Mouse (Mus musculus): ENCODE data around the gene Birc5. TPM values are rescaled to one million over a fixed set of nuclear protein-coding genes. Genes with fewer than 3 reads are reported as not detected.

Birc5 gene
- polyA plus RNA-seq, 1 experiment from 2014 or later = 340 TPM

DNA sequence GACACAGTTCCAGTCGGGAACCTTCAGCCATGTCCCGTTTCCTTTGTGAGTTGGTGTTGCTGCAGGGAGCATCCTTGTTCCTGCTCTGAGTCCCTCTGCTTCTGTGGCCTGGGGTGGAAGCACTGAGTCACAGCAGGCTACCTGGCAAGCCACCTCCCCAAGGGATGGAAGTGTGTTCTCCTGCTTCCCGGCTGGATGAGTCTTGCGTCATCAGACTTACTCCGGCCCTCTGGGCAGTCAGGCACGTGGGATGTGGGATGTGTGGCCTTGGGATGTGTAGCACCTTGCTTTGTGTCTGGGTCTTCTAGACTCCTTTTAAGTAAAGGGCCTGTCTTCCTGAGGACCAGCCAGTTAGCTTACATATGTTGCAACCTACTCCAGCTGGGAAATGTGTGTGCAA is 30.6 kb downstream of the Birc5 start:
- no peak overlapping the region for H3K27ac ChIP-seq (ENCODE audit: low read depth)
- no peak overlapping the region for H3K4me3 ChIP-seq (ENCODE audit: low read depth, low read length)
- H3K27me3 ChIP-seq (replicated peaks; ENCODE audit: control insufficient read depth, insufficient read depth, low read length) = no peaks in the 10 kb centered on the region
- DNase-seq (ENCODE audit: low spot score) = no peak
- no peak overlapping the region for H3K4me2 ChIP-seq (ENCODE audit: low read length)
- no peaks in the 10 kb centered on the region for H3K36me3 ChIP-seq (ENCODE audit: control insufficient read depth, insufficient read depth, low read length)
- no peaks in the 10 kb centered on the region for H3K9me3 ChIP-seq (ENCODE audit: control insufficient read depth, low read length)
- WGBS = 82% methylated on average over 6 of the region's 6 CpGs
- no peak for ATAC-seq (replicated peaks; ENCODE audit: low FRiP score, low TSS enrichment, low read depth)
- no peak overlapping the region for H3K9ac ChIP-seq (ENCODE audit: low read length)
- peaks cover 29% of the 10 kb centered on the region for H3K4me1 ChIP-seq (replicated peaks; ENCODE audit: control insufficient read depth, insufficient read depth, low read length)

DNA sequence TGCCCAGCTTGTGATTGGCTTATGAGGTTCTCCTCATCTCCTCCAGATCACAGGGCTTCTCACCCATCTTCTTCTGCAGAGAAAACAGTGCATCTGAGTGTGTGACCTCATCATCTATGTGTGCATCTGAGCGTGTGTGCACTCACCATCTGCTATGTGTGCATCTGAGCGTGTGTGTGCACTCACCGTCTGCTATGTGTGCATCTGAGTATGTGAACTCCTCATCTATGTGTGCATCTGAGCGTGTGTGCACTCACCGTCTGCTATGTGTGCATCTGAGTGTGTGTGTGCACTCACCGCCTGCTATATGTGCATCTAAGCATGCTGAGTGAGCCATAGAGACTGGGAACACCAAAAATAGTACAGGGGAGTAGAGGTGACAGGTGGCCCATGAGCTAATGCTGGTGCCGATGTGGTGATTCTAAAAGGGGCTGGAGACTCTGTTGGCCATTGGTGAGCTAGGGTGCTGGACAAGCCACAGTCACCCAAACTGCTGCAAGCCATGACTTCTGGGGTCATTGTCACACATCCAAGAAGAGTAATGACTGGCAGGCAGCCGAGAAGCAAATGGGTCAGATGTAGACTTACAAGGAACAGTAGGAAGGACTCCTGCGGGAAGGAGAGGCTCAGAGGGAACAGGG is 31.4 kb downstream of the Birc5 start:
- ATAC-seq (replicated peaks; ENCODE audit: low FRiP score, low TSS enrichment, low read depth) = no peak
- H3K4me1 ChIP-seq (replicated peaks; ENCODE audit: control insufficient read depth, insufficient read depth, low read length) = peaks cover 29% of the 10 kb centered on the region
- no peaks in the 10 kb centered on the region for H3K27me3 ChIP-seq (replicated peaks; ENCODE audit: control insufficient read depth, insufficient read depth, low read length)
- DNase-seq (ENCODE audit: low spot score) = no peak
- no peak overlapping the region for H3K4me2 ChIP-seq (ENCODE audit: low read length)
- H3K36me3 ChIP-seq (ENCODE audit: control insufficient read depth, insufficient read depth, low read length) = no peaks in the 10 kb centered on the region
- H3K27ac ChIP-seq (ENCODE audit: low read depth) = no peak overlapping the region
- no peak overlapping the region for H3K9ac ChIP-seq (ENCODE audit: low read length)
- 89% methylated on average over 9 of the region's 9 CpGs for WGBS
- no peak overlapping the region for H3K4me3 ChIP-seq (ENCODE audit: low read depth, low read length)
- H3K9me3 ChIP-seq (ENCODE audit: control insufficient read depth, low read length) = no peaks in the 10 kb centered on the region

DNA sequence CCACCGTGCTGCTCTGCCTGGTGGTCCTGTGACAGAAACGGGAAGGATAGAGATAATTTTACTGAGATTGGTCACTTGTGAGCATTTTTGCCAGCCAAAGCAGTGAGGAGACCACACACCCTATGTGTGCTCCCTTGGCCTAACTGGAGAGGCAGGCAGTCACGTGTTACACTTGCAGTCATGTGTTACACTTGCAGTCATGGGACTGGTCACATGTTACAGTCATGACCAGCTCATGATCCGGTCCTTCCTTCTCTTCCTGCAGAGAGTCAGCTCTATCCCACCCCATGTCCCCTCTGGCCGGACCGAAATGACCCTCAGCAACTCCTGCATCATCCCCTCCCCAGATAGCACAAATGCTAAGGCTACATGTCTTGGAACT is 31.9 kb downstream of the Birc5 start:
- WGBS = 74% methylated on average over 6 of the region's 6 CpGs
- Histone ChIP-seq H3K9ac (ENCODE audit: low read length) (no peak overlapping the region), H3K27me3 (replicated peaks; ENCODE audit: control insufficient read depth, insufficient read depth, low read length) (no peaks in the 10 kb centered on the region), H3K4me1 (replicated peaks; ENCODE audit: control insufficient read depth, insufficient read depth, low read length) (peaks cover 29% of the 10 kb centered on the region), H3K36me3 (ENCODE audit: control insufficient read depth, insufficient read depth, low read length) (no peaks in the 10 kb centered on the region), H3K27ac (ENCODE audit: low read depth) (no peak overlapping the region), H3K4me3 (ENCODE audit: low read depth, low read length) (no peak overlapping the region), H3K9me3 (ENCODE audit: control insufficient read depth, low read length) (no peaks in the 10 kb centered on the region), H3K4me2 (ENCODE audit: low read length) (no peak overlapping the region)
- DNase-seq (ENCODE audit: low spot score) = no peak
- no peak for ATAC-seq (replicated peaks; ENCODE audit: low FRiP score, low TSS enrichment, low read depth)

DNA sequence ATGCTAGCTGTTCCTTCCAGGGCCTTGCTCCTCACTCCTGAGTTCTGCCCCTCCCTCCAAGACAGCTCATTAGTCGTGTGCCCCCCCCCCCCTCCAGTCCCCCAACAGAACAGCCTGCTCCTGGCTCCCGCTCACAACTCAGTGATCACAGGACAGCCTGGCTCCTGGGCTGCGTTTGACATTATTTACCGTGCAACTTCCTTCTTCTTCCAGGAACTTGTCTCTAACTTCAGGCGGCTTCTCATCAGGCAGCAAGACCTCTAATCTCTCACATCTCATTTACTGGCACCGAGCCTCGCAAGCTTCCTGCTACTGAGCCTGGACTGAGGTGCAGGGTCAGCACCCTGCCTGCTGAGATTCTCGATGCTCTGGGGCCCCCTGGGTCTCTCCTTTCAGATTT is 32.7 kb downstream of the Birc5 start:
- 0 out of 2 replicates have a peak, but pooled peaks have one; percentile 14 for ATAC-seq (replicated peaks; ENCODE audit: low FRiP score, low TSS enrichment, low read depth)
- H3K4me2 ChIP-seq (ENCODE audit: low read length) = no peak overlapping the region
- no peak for DNase-seq (ENCODE audit: low spot score)
- peaks cover 29% of the 10 kb centered on the region for H3K4me1 ChIP-seq (replicated peaks; ENCODE audit: control insufficient read depth, insufficient read depth, low read length)
- H3K36me3 ChIP-seq (ENCODE audit: control insufficient read depth, insufficient read depth, low read length) = no peaks in the 10 kb centered on the region
- H3K4me3 ChIP-seq (ENCODE audit: low read depth, low read length) = no peak overlapping the region
- WGBS = 2% methylated on average over 8 of the region's 8 CpGs
- no peak overlapping the region for H3K9ac ChIP-seq (ENCODE audit: low read length)
- H3K27ac ChIP-seq (ENCODE audit: low read depth) = peak overlapping the region; percentile 30
- H3K27me3 ChIP-seq (replicated peaks; ENCODE audit: control insufficient read depth, insufficient read depth, low read length) = no peaks in the 10 kb centered on the region
- H3K9me3 ChIP-seq (ENCODE audit: control insufficient read depth, low read length) = no peaks in the 10 kb centered on the region

DNA sequence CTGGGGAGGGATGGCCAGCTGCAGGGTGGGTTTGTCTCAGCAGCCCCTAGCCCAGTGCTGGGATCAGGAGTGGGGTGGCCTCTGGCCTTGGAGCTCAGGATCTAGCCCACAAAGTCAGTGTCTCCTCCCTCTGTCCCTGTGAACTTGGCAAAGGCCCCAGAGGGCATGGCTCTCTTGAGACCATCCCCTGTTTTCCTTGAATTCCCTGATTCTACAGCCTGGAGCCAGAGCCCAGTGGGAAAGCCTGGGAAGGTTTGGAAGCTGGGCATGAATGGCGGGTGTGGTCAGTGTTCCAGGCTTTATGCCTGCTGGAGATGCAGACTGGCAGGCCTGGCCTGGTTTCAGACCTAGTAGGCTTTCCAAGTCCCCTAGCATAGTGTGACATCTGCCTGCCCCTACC is 33.2 kb downstream of the Birc5 start:
- peak overlapping the region; percentile 30 for H3K27ac ChIP-seq (ENCODE audit: low read depth)
- no peaks in the 10 kb centered on the region for H3K27me3 ChIP-seq (replicated peaks; ENCODE audit: control insufficient read depth, insufficient read depth, low read length)
- no peak for DNase-seq (ENCODE audit: low spot score)
- WGBS = 88% methylated on average over 1 of the region's 1 CpGs
- H3K9ac ChIP-seq (ENCODE audit: low read length) = no peak overlapping the region
- no peak overlapping the region for H3K4me2 ChIP-seq (ENCODE audit: low read length)
- no peaks in the 10 kb centered on the region for H3K9me3 ChIP-seq (ENCODE audit: control insufficient read depth, low read length)
- no peaks in the 10 kb centered on the region for H3K36me3 ChIP-seq (ENCODE audit: control insufficient read depth, insufficient read depth, low read length)
- ATAC-seq (replicated peaks; ENCODE audit: low FRiP score, low TSS enrichment, low read depth) = no peak
- H3K4me3 ChIP-seq (ENCODE audit: low read depth, low read length) = no peak overlapping the region
- peaks cover 29% of the 10 kb centered on the region for H3K4me1 ChIP-seq (replicated peaks; ENCODE audit: control insufficient read depth, insufficient read depth, low read length)

DNA sequence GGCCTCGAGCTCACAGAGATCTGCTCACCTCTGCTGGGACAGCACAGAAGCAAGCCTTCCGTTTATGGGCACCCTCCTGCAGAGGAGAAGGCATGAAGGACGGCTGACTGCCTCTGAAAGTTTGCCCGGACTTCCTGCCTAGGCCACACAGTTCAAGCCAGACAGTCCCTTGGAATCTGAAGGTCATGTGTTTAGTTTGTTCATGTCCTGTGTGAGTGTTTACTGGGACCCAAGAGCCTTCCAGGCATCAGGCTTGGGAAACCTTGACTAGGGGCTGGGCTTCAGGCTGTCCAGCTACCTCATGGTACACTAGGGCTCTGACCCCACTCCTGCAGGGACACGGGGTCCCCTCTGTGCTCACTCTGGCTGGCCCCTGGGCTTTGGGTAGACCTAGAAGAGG is 36.9 kb downstream of the Birc5 start:
- no peak for ATAC-seq (replicated peaks; ENCODE audit: low FRiP score, low TSS enrichment, low read depth)
- WGBS = 48% methylated on average over 5 of the region's 5 CpGs

DNA sequence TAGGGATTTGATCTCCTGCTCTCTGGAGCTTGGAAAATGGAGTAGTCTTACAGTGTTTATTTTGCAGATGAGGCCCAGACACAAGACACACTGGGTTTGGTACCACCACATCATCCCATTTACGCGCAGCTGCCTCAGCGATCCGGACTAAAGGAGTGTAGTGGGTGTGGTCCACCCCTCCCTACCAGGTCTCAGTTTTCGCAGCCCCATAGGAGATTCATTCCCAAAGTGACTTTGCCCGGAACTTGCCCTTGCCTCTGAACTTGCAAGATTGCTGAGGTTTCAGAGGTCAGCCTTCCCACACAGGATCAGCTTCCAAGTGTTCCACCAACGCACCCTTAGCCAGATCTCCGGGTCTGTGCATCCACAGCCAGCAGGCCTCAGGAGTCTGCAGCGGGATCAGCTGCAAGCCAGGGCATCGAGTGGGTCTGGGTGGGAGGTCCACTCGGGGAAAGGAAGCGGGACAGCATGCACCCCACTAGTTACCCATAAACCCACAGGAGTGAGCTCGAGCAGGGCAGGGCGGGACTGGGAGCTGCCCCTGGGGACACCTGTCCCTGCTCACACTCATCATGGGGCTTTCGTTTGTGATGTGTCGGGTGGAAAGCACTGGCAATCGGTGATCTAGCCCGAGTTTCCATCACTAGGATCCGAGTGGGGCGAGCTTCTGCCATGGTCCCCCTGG is 39.3 kb downstream of the Birc5 start:
- Histone ChIP-seq H3K4me1 (replicated peaks; ENCODE audit: control insufficient read depth, insufficient read depth, low read length) (peaks cover 41% of the 10 kb centered on the region), H3K9ac (ENCODE audit: low read length) (no peak overlapping the region), H3K36me3 (ENCODE audit: control insufficient read depth, insufficient read depth, low read length) (no peaks in the 10 kb centered on the region), H3K27ac (ENCODE audit: low read depth) (no peak overlapping the region), H3K4me2 (ENCODE audit: low read length) (peak overlapping the region; percentile 46), H3K4me3 (ENCODE audit: low read depth, low read length) (peak overlapping the region; percentile 19), H3K9me3 (ENCODE audit: control insufficient read depth, low read length) (no peaks in the 10 kb centered on the region), H3K27me3 (replicated peaks; ENCODE audit: control insufficient read depth, insufficient read depth, low read length) (no peaks in the 10 kb centered on the region)
- WGBS = 27% methylated on average over 20 of the region's 20 CpGs
- no peak for DNase-seq (ENCODE audit: low spot score)
- no peak for ATAC-seq (replicated peaks; ENCODE audit: low FRiP score, low TSS enrichment, low read depth)

More for the DNA sequence above, 36.9 kb downstream of the Birc5 start:
- Histone ChIP-seq H3K36me3 (ENCODE audit: control insufficient read depth, insufficient read depth, low read length) (no peaks in the 10 kb centered on the region), H3K4me3 (ENCODE audit: low read depth, low read length) (no peak overlapping the region), H3K4me2 (ENCODE audit: low read length) (no peak overlapping the region), H3K27ac (ENCODE audit: low read depth) (no peak overlapping the region), H3K4me1 (replicated peaks; ENCODE audit: control insufficient read depth, insufficient read depth, low read length) (peaks cover 45% of the 10 kb centered on the region), H3K27me3 (replicated peaks; ENCODE audit: control insufficient read depth, insufficient read depth, low read length) (no peaks in the 10 kb centered on the region), H3K9me3 (ENCODE audit: control insufficient read depth, low read length) (no peaks in the 10 kb centered on the region), H3K9ac (ENCODE audit: low read length) (no peak overlapping the region)
- DNase-seq (ENCODE audit: low spot score) = no peak

DNA sequence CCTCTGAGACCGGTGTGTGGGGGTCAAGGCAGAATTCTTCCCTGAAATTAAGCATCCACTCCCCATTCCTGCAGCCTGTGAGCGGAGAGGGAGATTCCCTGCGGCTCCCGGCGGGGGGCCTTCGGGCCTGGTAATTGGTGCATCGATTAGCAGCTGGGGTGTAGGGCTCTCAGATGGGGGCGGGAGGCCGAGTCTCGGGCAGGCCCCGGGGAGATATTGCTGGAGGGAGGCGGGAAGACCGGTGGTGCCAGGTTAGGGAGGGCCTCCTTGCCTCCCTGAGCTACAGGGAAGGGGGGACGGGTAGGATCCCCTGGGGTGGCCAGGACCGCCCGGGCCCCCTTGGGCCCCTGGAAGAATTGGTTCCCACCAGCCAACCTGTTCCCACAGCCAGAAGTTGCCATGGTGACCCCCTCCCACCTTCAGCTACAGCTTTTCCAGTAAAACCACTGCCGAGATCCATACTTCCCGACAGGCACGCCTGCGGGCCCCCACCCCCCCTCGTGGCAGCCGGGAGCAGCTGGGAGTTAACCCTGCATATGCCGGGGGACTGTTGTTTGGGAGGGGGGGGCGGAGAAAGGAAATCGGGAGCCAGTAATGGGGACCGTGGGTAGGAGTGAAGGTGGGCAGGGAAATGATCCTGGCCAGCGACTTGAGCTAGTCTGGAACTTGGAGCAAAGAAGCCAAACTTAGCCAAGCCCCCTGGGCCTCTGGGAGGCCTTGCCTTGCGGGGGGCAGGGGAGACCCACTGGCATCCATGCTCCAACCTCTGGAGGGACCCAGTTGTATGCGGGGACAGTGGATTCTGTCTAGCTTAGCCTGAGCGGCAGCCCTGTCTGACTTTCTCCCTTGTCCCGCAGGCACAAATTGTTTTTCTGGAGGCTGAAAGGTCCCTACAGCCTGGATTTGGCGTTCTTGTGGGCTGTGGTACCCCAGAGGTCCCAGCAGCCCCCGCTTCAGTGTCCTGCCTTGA is 40.1 kb downstream of the Birc5 start:
- ATAC-seq (replicated peaks; ENCODE audit: low FRiP score, low TSS enrichment, low read depth) = 0 out of 2 replicates have a peak, but pooled peaks have one; percentile 36
- peak overlapping the region; percentile 59; the same call in 1 of the 2 replicates for H3K27ac ChIP-seq (ENCODE audit: low read depth)

More for the DNA sequence above, 40.1 kb downstream of the Birc5 start:
- H3K4me2 ChIP-seq (ENCODE audit: low read length) = peak overlapping the region; percentile 46
- H3K36me3 ChIP-seq (ENCODE audit: control insufficient read depth, insufficient read depth, low read length) = no peaks in the 10 kb centered on the region
- no peaks in the 10 kb centered on the region for H3K9me3 ChIP-seq (ENCODE audit: control insufficient read depth, low read length)
- no peaks in the 10 kb centered on the region for H3K27me3 ChIP-seq (replicated peaks; ENCODE audit: control insufficient read depth, insufficient read depth, low read length)
- peak overlapping the region; percentile 19 for H3K4me3 ChIP-seq (ENCODE audit: low read depth, low read length)
- DNase-seq (ENCODE audit: low spot score) = peak; percentile 77
- 8% methylated on average over 31 of the region's 33 CpGs for WGBS
- peaks cover 41% of the 10 kb centered on the region for H3K4me1 ChIP-seq (replicated peaks; ENCODE audit: control insufficient read depth, insufficient read depth, low read length)
- peak overlapping the region; percentile 17 for H3K9ac ChIP-seq (ENCODE audit: low read length)

Measured in intestine, embryonic 14.5 days (tissue).